Mouse (Mus musculus) heart, postnatal 0 days (tissue): ENCODE measurements around the gene Rtp4.

ENCODE experiments used
- CTCF ChIP-seq: IDR thresholded peaks from 2 replicates; pipeline ENCODE4 v1.5.1; 2016; ENCODE audit warnings: antibody characterized with exemption, control low read depth, low read depth
- EP300 ChIP-seq: IDR thresholded peaks from 2 replicates; pipeline ENCODE4 v1.6.1; 2016; ENCODE audit warnings: antibody characterized with exemption, low read depth

DNA sequence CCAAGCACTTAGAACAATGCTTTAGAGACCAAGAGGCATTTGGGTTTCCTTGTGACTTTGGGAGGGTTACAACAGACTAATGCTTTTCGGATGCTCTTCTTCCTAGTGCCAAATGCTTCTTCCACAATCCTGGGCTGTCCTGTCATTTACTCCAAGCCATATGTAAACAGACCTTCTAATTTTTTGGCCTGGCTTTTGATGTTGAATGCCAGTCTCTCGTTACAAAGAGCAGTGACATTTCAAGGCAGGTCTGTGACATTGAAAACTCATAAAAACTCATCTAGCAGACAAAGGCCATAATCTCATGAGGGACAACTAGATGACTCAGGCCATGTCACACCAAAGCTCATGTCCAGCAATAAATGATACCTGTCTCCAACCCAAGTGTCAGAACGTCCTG, 48.0 kb upstream of the Rtp4 start:
- no peak for TF ChIP-seq EP300
- no peak for TF ChIP-seq CTCF
